In the genomic region with DNA sequence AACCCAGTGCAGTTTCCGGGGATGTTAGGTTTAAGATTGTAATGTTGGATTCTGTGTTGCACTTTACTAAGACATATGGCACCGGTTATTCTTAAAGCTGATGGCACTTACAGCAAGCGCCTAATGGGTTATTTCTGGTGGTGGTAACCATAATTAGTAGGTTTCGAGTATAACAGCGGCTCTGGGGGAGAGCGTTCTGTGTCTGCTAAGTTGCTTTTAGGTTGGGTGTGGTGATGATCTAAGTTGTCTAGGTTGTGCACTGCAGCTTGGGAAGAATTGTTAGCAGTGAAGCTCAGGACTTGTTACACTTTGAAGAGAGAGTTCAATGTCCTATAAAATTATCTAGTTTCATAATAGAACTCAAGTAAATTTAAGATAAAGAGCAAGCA, we compare ENCODE assay signal across 8 mouse cellular contexts. TPM values are rescaled to one million over a fixed set of nuclear protein-coding genes. Genes with fewer than 3 reads are reported as not detected.
A peak's percentile ranks its signal among the peaks of the same experiment; 100 is the strongest.
DNase-seq lines count a peak whose midpoint lies in the region; ATAC-seq and TF ChIP-seq lines count a peak whose summit lies in the region.

No protein-coding gene starts in this region.

- peak overlapping the region; percentile 93 for H3K4me3 ChIP-seq in kidney, embryonic 14.5 days (ENCODE audit: low read length)
- peak overlapping the region; percentile 86 for H3K4me3 ChIP-seq in bone marrow, adult 2 months (replicated peaks; ENCODE audit: control insufficient read depth, low read depth, low read length)
- peak overlapping the region; percentile 98 for H3K4me3 ChIP-seq in hindbrain, embryonic 12.5 days
- H3K4me3 ChIP-seq in midbrain, embryonic 15.5 days = peak overlapping the region; percentile 53

- WGBS in kidney, embryonic 14.5 days = under 1% methylated on average over 6 of the region's 6 CpGs
- WGBS in bone marrow, adult 2 months = 2% methylated on average over 6 of the region's 6 CpGs
- 1% methylated on average over 6 of the region's 6 CpGs for WGBS in hindbrain, embryonic 12.5 days
- under 1% methylated on average over 6 of the region's 6 CpGs for WGBS in midbrain, embryonic 15.5 days

- no peaks in the 10 kb centered on the region for H3K9me3 ChIP-seq in kidney, embryonic 14.5 days (ENCODE audit: control insufficient read depth, low read length)
- H3K9me3 ChIP-seq in hindbrain, embryonic 12.5 days (replicated peaks) = no peaks in the 10 kb centered on the region
- no peaks in the 10 kb centered on the region for H3K9me3 ChIP-seq in midbrain, embryonic 15.5 days

- no peak for TF ChIP-seq POLR2A in bone marrow, adult 2 months (IDR thresholded peaks at IDR 0.05; ENCODE audit: borderline replicate concordance, control insufficient read depth, low read depth, low read length)

- H3K36me3 ChIP-seq in kidney, embryonic 14.5 days (ENCODE audit: control insufficient read depth, insufficient read depth, low read length) = no peaks in the 10 kb centered on the region
- no peaks in the 10 kb centered on the region for H3K36me3 ChIP-seq in hindbrain, embryonic 12.5 days
- no peaks in the 10 kb centered on the region for H3K36me3 ChIP-seq in midbrain, embryonic 15.5 days (replicated peaks)

- no peak for TF ChIP-seq CTCF in bone marrow, adult 2 months (IDR thresholded peaks at IDR 0.05; ENCODE audit: control insufficient read depth, insufficient read depth, low read length)

- no peak overlapping the region; the same call in 1 of the 2 replicates for H3K27ac ChIP-seq in kidney, embryonic 14.5 days (ENCODE audit: low read depth, low read length)
- no peak overlapping the region for H3K27ac ChIP-seq in bone marrow, adult 2 months (ENCODE audit: control insufficient read depth, insufficient read depth, low read depth, low read length, poor library complexity)
- no peak overlapping the region for H3K27ac ChIP-seq in hindbrain, embryonic 12.5 days
- peak overlapping the region; percentile 94 for H3K27ac ChIP-seq in midbrain, embryonic 15.5 days

- H3K9ac ChIP-seq in kidney, embryonic 14.5 days (ENCODE audit: low read depth, low read length) = peak overlapping the region; percentile 97; the same call in 1 of the 2 replicates
- peak overlapping the region; percentile 99 for H3K9ac ChIP-seq in hindbrain, embryonic 12.5 days
- H3K9ac ChIP-seq in midbrain, embryonic 15.5 days = peak overlapping the region; percentile 77

- no peaks in the 10 kb centered on the region for H3K27me3 ChIP-seq in kidney, embryonic 14.5 days (ENCODE audit: control insufficient read depth, insufficient read depth, low read length)
- no peaks in the 10 kb centered on the region for H3K27me3 ChIP-seq in hindbrain, embryonic 12.5 days
- no peaks in the 10 kb centered on the region for H3K27me3 ChIP-seq in midbrain, embryonic 15.5 days (replicated peaks)

- no peak for DNase-seq in kidney, adult 11 months
- DNase-seq in ovary, postnatal 36 days (ENCODE audit: low spot score) = no peak
- DNase-seq in thymus, postnatal 10 days (ENCODE audit: low spot score in 2 of 2) = no peak
- DNase-seq in lung, postnatal 36 days = no peak

- H3K4me2 ChIP-seq in kidney, embryonic 14.5 days (replicated peaks; ENCODE audit: low read depth, low read length) = peak overlapping the region; percentile 69
- H3K4me2 ChIP-seq in hindbrain, embryonic 12.5 days (replicated peaks) = peak overlapping the region; percentile 83
- H3K4me2 ChIP-seq in midbrain, embryonic 15.5 days = peak overlapping the region; percentile 85

- H3K4me1 ChIP-seq in kidney, embryonic 14.5 days (ENCODE audit: control insufficient read depth, insufficient read depth, low read length) = peaks cover 25% of the 10 kb centered on the region
- H3K4me1 ChIP-seq in bone marrow, adult 2 months (ENCODE audit: control insufficient read depth, insufficient read depth, low read length) = no peaks in the 10 kb centered on the region; the same call in 1 of the 2 replicates
- peaks cover 23% of the 10 kb centered on the region for H3K4me1 ChIP-seq in hindbrain, embryonic 12.5 days
- H3K4me1 ChIP-seq in midbrain, embryonic 15.5 days = peaks cover 31% of the 10 kb centered on the region

- ATAC-seq in kidney, embryonic 14.5 days (ENCODE audit: low FRiP score, low TSS enrichment) = no peak
- no peak for ATAC-seq in hindbrain, embryonic 12.5 days (ENCODE audit: low FRiP score)
- no peak for ATAC-seq in midbrain, embryonic 15.5 days (replicated peaks)

RNA-seq across cellular contexts. Expression of gene Sec63, which starts 1.4 kb away (rescaled TPM):
- polyA plus RNA-seq in kidney, embryonic 14.5 days (2014; fragmentation: Nextera tagmentation; extraction: Ambion mirVana) = 18.6 and 27.0 TPM in 2 replicates
- polyA plus RNA-seq in bone marrow, adult 2 months (2011; ENCODE audit: insufficient read depth, insufficient read length, low replicate concordance, missing spikeins) = 46.1 and 66.4 TPM in 2 replicates
- 31.5 and 35.5 TPM in 2 replicates for polyA plus RNA-seq in hindbrain, embryonic 12.5 days (2016; fragmentation: Nextera tagmentation; extraction: Ambion mirVana)
- polyA plus RNA-seq in midbrain, embryonic 15.5 days (2015; fragmentation: Nextera tagmentation; extraction: Ambion mirVana) = 19.5 and 20.8 TPM in 2 replicates
